In genomic region chr12:84407874-84408818, GRCm38 (mm10) we compare ENCODE assay signal across 7 mouse cellular contexts. TPM values are rescaled to one million over a fixed set of nuclear protein-coding genes. Genes with fewer than 3 reads are reported as not detected.
DNase-seq lines count a peak whose midpoint lies in the region; ATAC-seq and TF ChIP-seq lines count a peak whose summit lies in the region.

No protein-coding gene starts in this region.

- peak overlapping the region; percentile 88 for H3K27ac ChIP-seq in cortical plate, adult 2 months (ENCODE audit: insufficient read depth, low read length)
- peak overlapping the region; percentile 95 for H3K27ac ChIP-seq in heart, embryonic 15.5 days

- intact Hi-C loops in left cerebral cortex, postnatal 25 days (cut with DNase I) = loop anchor here (5.0 kb wide), 1 partner anchor 46 kb away; the partner anchor contains the start of genes Coq6 and Fam161b

- H3K9me3 ChIP-seq in heart, embryonic 15.5 days (replicated peaks) = no peaks in the 10 kb centered on the region

- ATAC-seq in heart, embryonic 15.5 days (replicated peaks; ENCODE audit: insufficient number of reproducible peaks, insufficient read depth, low FRiP score, low read depth) = peak; percentile 70
- peak; percentile 39 for ATAC-seq in megakaryocyte-erythroid progenitor cell, adult 5-6 weeks (replicated peaks; ENCODE audit: low FRiP score, low TSS enrichment, poor library complexity, severe bottlenecking)

- peak overlapping the region; percentile 91 for H3K4me2 ChIP-seq in heart, embryonic 15.5 days

- TF ChIP-seq CTCF in cortical plate, adult 2 months (IDR thresholded peaks at IDR 0.05; ENCODE audit: extremely low read depth, insufficient read depth, low read length) = no peak

- DNase-seq in CD4-positive, CD25-positive, alpha-beta regulatory T cell, adult 2 months (ENCODE audit: low read depth, low spot score) = peak; percentile 79
- DNase-seq in MEL-GATA-1-ER (ENCODE audit: extremely low read depth, low read depth) = peak; percentile 53
- DNase-seq in left cerebral cortex, postnatal 25 days (ENCODE audit: low spot score in 2 of 2) = peak; percentile 31 to 46
- DNase-seq in spleen, postnatal 36 days (ENCODE audit: low spot score in 2 of 2) = peak; percentile 74 to 84

- no peaks in the 10 kb centered on the region for H3K36me3 ChIP-seq in heart, embryonic 15.5 days

- peak overlapping the region; percentile 94 for H3K9ac ChIP-seq in heart, embryonic 15.5 days

- H3K27me3 ChIP-seq in heart, embryonic 15.5 days = no peaks in the 10 kb centered on the region

- no peak for TF ChIP-seq POLR2A in cortical plate, adult 2 months (IDR thresholded peaks at IDR 0.05; ENCODE audit: extremely low read depth, insufficient read depth, low read length)

- peak overlapping the region; percentile 48 for H3K4me3 ChIP-seq in cortical plate, adult 2 months (ENCODE audit: insufficient read depth, low read length)
- H3K4me3 ChIP-seq in heart, embryonic 15.5 days = peak overlapping the region; percentile 89

- H3K4me1 ChIP-seq in cortical plate, adult 2 months (ENCODE audit: control insufficient read depth, insufficient read depth, low read length) = no peaks in the 10 kb centered on the region; the same call in 1 of the 2 replicates
- peaks cover 10% of the 10 kb centered on the region for H3K4me1 ChIP-seq in heart, embryonic 15.5 days (replicated peaks)

- 1% methylated on average over 46 of the region's 52 CpGs for WGBS in heart, embryonic 15.5 days

RNA-seq across cellular contexts. Expression of gene Entpd5, which starts 0.7 kb away (rescaled TPM):
- polyA plus RNA-seq in cortical plate, adult 2 months (2012; rRNA removed) = 20.3 and 24.6 TPM in 2 replicates
- 30.3 and 32.2 TPM in 2 replicates for polyA plus RNA-seq in heart, embryonic 15.5 days (2015; fragmentation: Nextera tagmentation; extraction: Ambion mirVana)
- 10 to 100 TPM; 23.6 to 24.1 TPM for total RNA-seq in left cerebral cortex, postnatal 25 days (2021)
- total RNA-seq in megakaryocyte-erythroid progenitor cell, adult 5-6 weeks (2014; fragmentation: Nextera tagmentation) = 11.8 and 13.6 TPM in 2 replicates
- total RNA-seq in megakaryocyte-erythroid progenitor cell, adult 5-6 weeks (2017) = 14.5 and 26.4 TPM in 2 replicates

RNA-seq across cellular contexts. Expression of gene Bbof1, which starts 0.7 kb away (rescaled TPM):
- polyA plus RNA-seq in cortical plate, adult 2 months (2012; rRNA removed) = 7.5 and 7.8 TPM in 2 replicates
- polyA plus RNA-seq in heart, embryonic 15.5 days (2015; fragmentation: Nextera tagmentation; extraction: Ambion mirVana) = 1.1 and 1.5 TPM in 2 replicates
- 10 to 100 TPM in 1 of 2 experiments, 1 to 10 TPM in 1; 7.4 to 11.9 TPM for total RNA-seq in left cerebral cortex, postnatal 25 days (2021)
- total RNA-seq in megakaryocyte-erythroid progenitor cell, adult 5-6 weeks (2014; fragmentation: Nextera tagmentation) = 1.1 and 2.0 TPM in 2 replicates
- 4.5 and 7.6 TPM in 2 replicates for total RNA-seq in megakaryocyte-erythroid progenitor cell, adult 5-6 weeks (2017)

RNA-seq across cellular contexts. Expression of gene Rnf113a2, which starts 8.8 kb away (rescaled TPM):
- polyA plus RNA-seq in cortical plate, adult 2 months (2012; rRNA removed) = 14.4 and 15.1 TPM in 2 replicates
- polyA plus RNA-seq in heart, embryonic 15.5 days (2015; fragmentation: Nextera tagmentation; extraction: Ambion mirVana) = 19.7 and 22.2 TPM in 2 replicates
- total RNA-seq in left cerebral cortex, postnatal 25 days (2021) = 10 to 100 TPM; 12.8 to 14.7 TPM
- 24.5 and 30.2 TPM in 2 replicates for total RNA-seq in megakaryocyte-erythroid progenitor cell, adult 5-6 weeks (2014; fragmentation: Nextera tagmentation)
- 34.9 and 35.0 TPM in 2 replicates for total RNA-seq in megakaryocyte-erythroid progenitor cell, adult 5-6 weeks (2017)

RNA-seq across cellular contexts. Expression of gene Aldh6a1, which starts 42.7 kb away (rescaled TPM):
- 55.8 and 56.9 TPM in 2 replicates for polyA plus RNA-seq in cortical plate, adult 2 months (2012; rRNA removed)
- polyA plus RNA-seq in heart, embryonic 15.5 days (2015; fragmentation: Nextera tagmentation; extraction: Ambion mirVana) = 55.5 and 58.9 TPM in 2 replicates
- total RNA-seq in left cerebral cortex, postnatal 25 days (2021) = 10 to 100 TPM; 38.1 to 45.3 TPM
- total RNA-seq in megakaryocyte-erythroid progenitor cell, adult 5-6 weeks (2014; fragmentation: Nextera tagmentation) = 7.5 and 11.2 TPM in 2 replicates
- total RNA-seq in megakaryocyte-erythroid progenitor cell, adult 5-6 weeks (2017) = 7.0 and 11.3 TPM in 2 replicates

RNA-seq across cellular contexts. Expression of gene Lin52, which starts 43.1 kb away (rescaled TPM):
- 31.4 and 41.0 TPM in 2 replicates for polyA plus RNA-seq in cortical plate, adult 2 months (2012; rRNA removed)
- polyA plus RNA-seq in heart, embryonic 15.5 days (2015; fragmentation: Nextera tagmentation; extraction: Ambion mirVana) = 13.3 and 15.1 TPM in 2 replicates
- 10 to 100 TPM; 22.2 to 22.4 TPM for total RNA-seq in left cerebral cortex, postnatal 25 days (2021)
- total RNA-seq in megakaryocyte-erythroid progenitor cell, adult 5-6 weeks (2014; fragmentation: Nextera tagmentation) = 17.0 and 20.2 TPM in 2 replicates
- total RNA-seq in megakaryocyte-erythroid progenitor cell, adult 5-6 weeks (2017) = 12.6 and 16.5 TPM in 2 replicates

Comparison
In these comparisons a context has a peak if more than half of its experiments do, and no peak if none do; other contexts are left out.
1. Peak in every context shown above with its lines: DNase-seq, ATAC-seq, H3K4me3 ChIP-seq and H3K27ac ChIP-seq.